8 mouse cellular contexts compared by ENCODE assay signal in the genomic region with DNA sequence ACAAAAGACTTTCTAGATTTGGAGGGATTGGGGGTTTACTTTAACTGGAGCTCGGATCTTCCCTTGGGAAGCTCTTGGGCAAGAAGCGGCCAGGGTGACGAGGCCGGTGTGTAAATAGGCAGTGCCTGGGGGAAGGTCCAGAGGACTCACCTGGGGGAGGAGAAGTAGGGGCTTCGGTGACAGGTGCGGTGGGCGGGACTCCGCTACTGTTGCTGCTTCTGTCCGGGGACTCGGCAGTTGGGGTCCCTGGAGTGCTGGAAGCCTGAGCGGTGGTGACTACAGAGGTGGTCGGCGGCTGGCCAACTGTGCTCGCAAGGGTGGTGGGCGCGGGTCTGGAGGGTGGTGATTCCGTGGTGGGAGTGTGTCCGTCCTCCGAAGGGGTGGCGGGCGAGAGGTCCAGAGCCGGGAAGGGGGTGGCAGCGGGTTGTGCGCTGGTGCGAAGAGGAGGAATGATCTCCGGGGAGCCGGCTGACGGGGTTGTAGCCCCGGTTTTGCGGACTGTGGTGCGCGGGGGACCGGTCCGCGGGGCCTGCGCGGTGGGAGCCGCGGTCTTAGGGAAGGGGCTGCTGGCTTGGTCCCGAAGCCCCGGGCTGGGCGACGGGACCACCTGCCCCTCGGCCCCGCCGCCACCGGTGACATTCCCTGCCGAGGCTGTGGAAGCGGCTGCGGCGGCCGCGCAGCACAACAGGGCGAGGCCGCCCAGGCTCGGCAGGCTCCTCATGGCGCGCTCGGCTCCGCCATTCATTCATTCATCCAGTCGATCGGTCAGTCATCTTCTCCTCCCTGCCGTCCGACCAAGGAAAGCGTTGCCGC. TPM values are rescaled to one million over a fixed set of nuclear protein-coding genes. Genes with fewer than 3 reads are reported as not detected.
DNase-seq lines count a peak whose midpoint lies in the region; ATAC-seq and TF ChIP-seq lines count a peak whose summit lies in the region.

No protein-coding gene starts in this region.

- H3K27ac ChIP-seq in heart, embryonic 10.5 days = peak overlapping the region; percentile 99
- peak overlapping the region; percentile 93 for H3K27ac ChIP-seq in liver, postnatal 0 days (ENCODE audit: low read depth)
- H3K27ac ChIP-seq in neural tube, embryonic 15.5 days (replicated peaks) = peak overlapping the region; percentile 100

- peak; percentile 39 for ATAC-seq in liver, postnatal 0 days
- peak; percentile 49 for ATAC-seq in neural tube, embryonic 15.5 days (ENCODE audit: low FRiP score)

- peak overlapping the region; percentile 86 for H3ac ChIP-seq in C2C12 (ENCODE audit: control insufficient read depth, insufficient read length, low read depth)

- H3K79me2 ChIP-seq in C2C12 (ENCODE audit: control insufficient read depth, insufficient read depth) = no peaks in the 10 kb centered on the region

- peak overlapping the region; percentile 95 for H3K4me2 ChIP-seq in liver, postnatal 0 days (ENCODE audit: low read depth, low read length)
- H3K4me2 ChIP-seq in neural tube, embryonic 15.5 days = peak overlapping the region; percentile 61

- H3K9me3 ChIP-seq in heart, embryonic 10.5 days = no peaks in the 10 kb centered on the region
- no peaks in the 10 kb centered on the region for H3K9me3 ChIP-seq in liver, postnatal 0 days (ENCODE audit: low read length)
- no peaks in the 10 kb centered on the region for H3K9me3 ChIP-seq in neural tube, embryonic 15.5 days (replicated peaks)

- WGBS in heart, embryonic 10.5 days = under 1% methylated on average over 58 of the region's 66 CpGs
- WGBS in liver, postnatal 0 days (ENCODE audit: insufficient replicate concordance) = 2% methylated on average over 60 of the region's 66 CpGs
- under 1% methylated on average over 57 of the region's 66 CpGs for WGBS in neural tube, embryonic 15.5 days

- no peaks in the 10 kb centered on the region for H3K27me3 ChIP-seq in C2C12 (ENCODE audit: control insufficient read depth, insufficient read depth, insufficient read length)
- H3K27me3 ChIP-seq in heart, embryonic 10.5 days (ENCODE audit: insufficient read depth, poor library complexity, severe bottlenecking) = no peaks in the 10 kb centered on the region
- no peaks in the 10 kb centered on the region for H3K27me3 ChIP-seq in liver, postnatal 0 days (ENCODE audit: insufficient read depth, low read length)
- no peaks in the 10 kb centered on the region for H3K27me3 ChIP-seq in neural tube, embryonic 15.5 days (replicated peaks)

- H3K4me1 ChIP-seq in heart, embryonic 10.5 days = peaks cover 15% of the 10 kb centered on the region
- peaks cover 16% of the 10 kb centered on the region for H3K4me1 ChIP-seq in liver, postnatal 0 days (ENCODE audit: insufficient read depth)
- H3K4me1 ChIP-seq in neural tube, embryonic 15.5 days = peaks cover 43% of the 10 kb centered on the region

- no peaks in the 10 kb centered on the region for H3K79me3 ChIP-seq in C2C12 (ENCODE audit: low read depth)

- no peak for TF ChIP-seq EP300 in liver, postnatal 0 days (IDR thresholded peaks at IDR 0.05; ENCODE audit: low read depth)

- H3K4me3 ChIP-seq in C2C12 (ENCODE audit: insufficient read depth, poor library complexity, severe bottlenecking) = peak overlapping the region; percentile 56
- peak overlapping the region; percentile 85 for H3K4me3 ChIP-seq in heart, embryonic 10.5 days
- H3K4me3 ChIP-seq in liver, postnatal 0 days (ENCODE audit: low read depth, low read length) = peak overlapping the region; percentile 85
- peak overlapping the region; percentile 92 for H3K4me3 ChIP-seq in neural tube, embryonic 15.5 days (replicated peaks)

- peak overlapping the region; percentile 88 for H3K9ac ChIP-seq in liver, postnatal 0 days (replicated peaks)
- peak overlapping the region; percentile 98 for H3K9ac ChIP-seq in neural tube, embryonic 15.5 days (replicated peaks)

- peak; percentile 42 to 55 for DNase-seq in adrenal gland, adult 18-20 months (ENCODE audit: low spot score in 2 of 2)
- DNase-seq in embryo, embryonic 11.5 days (ENCODE audit: low read depth, low spot score) = peak; percentile 13
- peak; percentile 82 for DNase-seq in heart, embryonic 10.5 days (ENCODE audit: low spot score)
- peak; percentile 37 for DNase-seq in kidney, postnatal 14 days
- peak; percentile 70 for DNase-seq in liver, postnatal 0 days
- DNase-seq in thymus, postnatal 0 days (ENCODE audit: low spot score) = peak; percentile 11

- H3K36me3 ChIP-seq in C2C12 (ENCODE audit: control insufficient read depth, insufficient read depth) = no peaks in the 10 kb centered on the region
- no peaks in the 10 kb centered on the region for H3K36me3 ChIP-seq in heart, embryonic 10.5 days
- no peaks in the 10 kb centered on the region for H3K36me3 ChIP-seq in liver, postnatal 0 days (replicated peaks; ENCODE audit: insufficient read depth, low read length)
- H3K36me3 ChIP-seq in neural tube, embryonic 15.5 days = no peaks in the 10 kb centered on the region

- no peak for TF ChIP-seq CTCF in C2C12 (IDR thresholded peaks at IDR 0.05; ENCODE audit: control insufficient read depth, insufficient read depth, insufficient read length)
- no peak for TF ChIP-seq CTCF in liver, postnatal 0 days (IDR thresholded peaks at IDR 0.05; ENCODE audit: low read depth)

TF ChIP-seq in C2C12, 6 proteins besides CTCF, POLR2A, EP300 and RAD21:
- TF ChIP-seq FOSL1 (IDR thresholded peaks at IDR 0.05; ENCODE audit: insufficient read depth, low read length, poor library complexity, severe bottlenecking) (no peak), CEBPB (IDR thresholded peaks at IDR 0.05; ENCODE audit: low read depth) (no peak), MAX (IDR thresholded peaks at IDR 0.05) (no peak), MYOG (IDR thresholded peaks at IDR 0.05; ENCODE audit: control insufficient read depth, extremely low read depth, insufficient read length) (no peak), USF1 (IDR thresholded peaks at IDR 0.05; ENCODE audit: low read depth) (no peak), MYOD1 (IDR thresholded peaks at IDR 0.05; ENCODE audit: control insufficient read depth, insufficient read length, low read depth) (no peak)

RNA-seq across cellular contexts. Expression of a gene that starts 0.5 kb away (rescaled TPM):
- 1.7 TPM for polyA plus RNA-seq in C2C12 (2012; fragmentation: generic; extraction: Trizol)
- 10 to 100 TPM; 24.1 to 32.1 TPM for total RNA-seq in adrenal gland, adult 18-20 months (2021)
- polyA plus RNA-seq in heart, embryonic 10.5 days (2016; fragmentation: Nextera tagmentation; extraction: Ambion mirVana) = 4.6 and 5.5 TPM in 2 replicates
- 7.2 and 9.4 TPM in 2 replicates for polyA plus RNA-seq in liver, postnatal 0 days (2015; fragmentation: Nextera tagmentation; extraction: Ambion mirVana)
- polyA plus RNA-seq in neural tube, embryonic 15.5 days (2015; fragmentation: Nextera tagmentation; extraction: Ambion mirVana) = 24.1 and 27.0 TPM in 2 replicates
- 6.4 and 7.2 TPM in 2 replicates for polyA plus RNA-seq in thymus, postnatal 0 days (2015; fragmentation: Nextera tagmentation; extraction: Ambion mirVana)

Comparison
In these comparisons a context has a peak if more than half of its experiments do, and no peak if none do; other contexts are left out.
1. Peak in every context shown above with its lines: DNase-seq, ATAC-seq, H3K4me3 ChIP-seq and H3K27ac ChIP-seq.
2. DNase-seq: peak in every context shown above with its lines; median percentile 82 in heart, embryonic 10.5 days; 70 in liver, postnatal 0 days; 48 in adrenal gland, adult 18-20 months; 37 in kidney, postnatal 14 days; 13 in embryo, embryonic 11.5 days; 11 in thymus, postnatal 0 days.